Mouse (Mus musculus) adrenal gland, postnatal 36 days (tissue): ENCODE measurements at regions not wholly inside any gene's neighbourhood (a gene's known extent, or its start where the extent isn't known, plus 50 kb on each side); places are given as distances from the start of the nearest gene placed in this dataset.

ENCODE experiments used
- DNase-seq, 2 experiments: peaks; one replicate each; pipeline ENCODE4 v3.0.0; 2021; ENCODE audit warnings: mixed read lengths in 1 of 2

GRCm38 (mm10) chr2:171800511-171801268, 242.6 kb downstream of the Cbln4 start:
- no peak for DNase-seq

- DNase-seq, result no peak
Observed at GRCm38 (mm10) chr2:171799351-171799750, 243.9 kb downstream of the Cbln4 start.

GRCm38 (mm10) chr2:171790686-171791085, 252.6 kb downstream of the Cbln4 start:
- no peak for DNase-seq

- no peak for DNase-seq
Observed at GRCm38 (mm10) chr2:171766193-171766930, 276.9 kb downstream of the Cbln4 start.

GRCm38 (mm10) chr2:171765071-171765470, 278.2 kb downstream of the Cbln4 start:
- no peak for DNase-seq

GRCm38 (mm10) chr2:171753502-171753901, 289.8 kb downstream of the Cbln4 start:
- DNase-seq, result no peak

- DNase-seq, result no peak
Observed at GRCm38 (mm10) chr2:171747162-171747561, 296.1 kb downstream of the Cbln4 start.

- no peak for DNase-seq
Observed at GRCm38 (mm10) chr2:171743111-171743510, 300.2 kb downstream of the Cbln4 start.

- DNase-seq, result no peak
Observed at GRCm38 (mm10) chr2:171742706-171743105, 300.6 kb downstream of the Cbln4 start.

GRCm38 (mm10) chr2:171737761-171738160, 305.5 kb downstream of the Cbln4 start:
- DNase-seq, result no peak

- DNase-seq, result no peak
Observed at GRCm38 (mm10) chr2:171735061-171735490, 308.2 kb downstream of the Cbln4 start.

- no peak for DNase-seq
Observed at GRCm38 (mm10) chr2:171734634-171734987, 308.7 kb downstream of the Cbln4 start.

- DNase-seq, result no peak
Observed at GRCm38 (mm10) chr2:171733965-171734633, 309.2 kb downstream of the Cbln4 start.

GRCm38 (mm10) chr2:171719269-171719668, 324.0 kb downstream of the Cbln4 start:
- no peak for DNase-seq

- DNase-seq, result no peak
Observed at GRCm38 (mm10) chr2:171718855-171719254, 324.4 kb downstream of the Cbln4 start.

- DNase-seq, result no peak
Observed at GRCm38 (mm10) chr2:171712816-171713570, 330.3 kb downstream of the Cbln4 start.

- DNase-seq, result no peak
Observed at GRCm38 (mm10) chr2:171693526-171693925, 349.7 kb downstream of the Cbln4 start.

GRCm38 (mm10) chr2:171690781-171691180, 352.5 kb downstream of the Cbln4 start:
- DNase-seq, result no peak

GRCm38 (mm10) chr2:171689102-171689501, 354.2 kb downstream of the Cbln4 start:
- no peak for DNase-seq

GRCm38 (mm10) chr2:171677998-171678397, 365.3 kb downstream of the Cbln4 start:
- no peak for DNase-seq

GRCm38 (mm10) chr2:171677128-171677527, 366.1 kb downstream of the Cbln4 start:
- no peak for DNase-seq

GRCm38 (mm10) chr2:171676083-171676482, 367.2 kb downstream of the Cbln4 start:
- no peak for DNase-seq
